Mouse (Mus musculus): ENCODE measurements around the gene Dpysl4. TPM values are rescaled to one million over a fixed set of nuclear protein-coding genes. Genes with fewer than 3 reads are reported as not detected.

Gene Dpysl4
- polyA plus RNA-seq, 1 experiment: 1.1 TPM

- no peak for DNase-seq (ENCODE audit: low read depth)
These were observed 14.8 kb downstream of the Dpysl4 start for GRCm38 (mm10) chr7:139100531-139101095.

DNA sequence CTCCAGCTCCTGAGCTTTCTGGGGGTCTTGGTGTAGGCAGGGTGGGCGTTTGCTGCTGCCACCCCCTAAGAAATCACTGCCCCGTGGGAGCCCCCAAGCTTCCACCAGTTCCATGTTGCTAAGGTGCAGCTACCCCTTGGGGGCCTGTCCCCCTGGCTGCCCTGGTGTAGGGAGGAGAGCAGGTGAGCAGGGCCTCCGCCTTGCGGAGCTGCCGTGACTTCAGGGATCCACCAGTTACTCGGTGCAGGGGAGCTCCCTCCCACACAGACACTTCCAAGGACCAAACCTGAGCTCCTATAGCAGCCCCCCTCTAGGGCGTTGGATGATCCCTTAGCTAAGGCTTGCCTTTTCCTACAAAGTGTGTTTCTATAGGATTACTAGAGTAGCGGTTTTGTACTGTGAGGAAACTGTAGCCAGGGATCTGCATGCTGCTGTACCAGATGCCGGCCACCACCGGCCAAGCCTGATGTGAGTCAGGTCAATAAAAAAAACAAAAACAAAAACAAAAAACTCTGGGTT, 15.5 kb downstream of the Dpysl4 start:
- no peak for DNase-seq (ENCODE audit: low read depth)

DNA sequence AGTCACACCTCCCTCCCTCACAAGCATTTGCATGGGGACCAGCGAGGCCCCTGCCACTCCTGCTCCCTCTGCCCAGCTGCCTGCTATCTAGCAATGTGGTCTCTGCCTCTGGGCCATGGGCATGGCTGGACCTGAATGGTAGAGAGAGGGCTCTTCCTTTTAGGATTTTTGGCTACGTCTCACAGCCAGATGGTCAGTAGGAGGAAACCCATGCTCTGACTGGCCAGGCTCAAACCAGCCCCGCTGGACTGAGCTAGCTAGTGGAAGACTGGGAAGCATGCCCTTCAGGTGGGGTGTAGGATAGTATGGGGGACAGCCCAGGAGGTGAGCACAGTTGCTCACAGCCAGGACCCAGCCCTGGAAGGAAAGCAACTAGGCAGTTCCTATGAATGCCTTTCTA, 16.0 kb downstream of the Dpysl4 start:
- no peak for DNase-seq (ENCODE audit: low read depth)

DNA sequence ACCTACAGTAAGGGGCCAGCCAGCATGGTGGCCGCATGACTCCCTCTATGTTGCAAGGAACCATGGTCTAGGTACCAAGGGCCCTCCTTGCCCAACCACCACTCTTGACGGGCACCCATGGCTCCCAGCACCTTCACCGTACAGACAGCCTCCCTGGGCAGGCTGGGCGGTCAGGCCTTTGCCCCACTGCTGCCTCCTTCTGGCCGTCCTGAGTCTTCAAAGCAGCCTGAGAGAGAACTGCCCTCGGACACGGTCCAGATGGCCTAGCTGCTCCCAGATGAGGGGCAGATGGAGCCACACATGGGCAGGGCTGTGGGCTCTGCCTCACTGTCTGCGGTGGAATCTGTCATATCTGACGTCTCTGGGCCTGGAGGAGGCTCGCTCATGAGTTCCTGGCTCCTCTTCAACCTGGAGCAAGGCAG, 18.2 kb downstream of the Dpysl4 start:
- no peak for DNase-seq (ENCODE audit: low read depth)

- no peak for DNase-seq (ENCODE audit: low read depth)
These were observed 19.3 kb downstream of the Dpysl4 start for GRCm38 (mm10) chr7:139105076-139105475.

- DNase-seq (ENCODE audit: low read depth): no peak
These were observed 19.9 kb downstream of the Dpysl4 start for GRCm38 (mm10) chr7:139105705-139106104.

- no peak for DNase-seq (ENCODE audit: low read depth)
These were observed 22.3 kb downstream of the Dpysl4 start for GRCm38 (mm10) chr7:139107908-139108650.

DNA sequence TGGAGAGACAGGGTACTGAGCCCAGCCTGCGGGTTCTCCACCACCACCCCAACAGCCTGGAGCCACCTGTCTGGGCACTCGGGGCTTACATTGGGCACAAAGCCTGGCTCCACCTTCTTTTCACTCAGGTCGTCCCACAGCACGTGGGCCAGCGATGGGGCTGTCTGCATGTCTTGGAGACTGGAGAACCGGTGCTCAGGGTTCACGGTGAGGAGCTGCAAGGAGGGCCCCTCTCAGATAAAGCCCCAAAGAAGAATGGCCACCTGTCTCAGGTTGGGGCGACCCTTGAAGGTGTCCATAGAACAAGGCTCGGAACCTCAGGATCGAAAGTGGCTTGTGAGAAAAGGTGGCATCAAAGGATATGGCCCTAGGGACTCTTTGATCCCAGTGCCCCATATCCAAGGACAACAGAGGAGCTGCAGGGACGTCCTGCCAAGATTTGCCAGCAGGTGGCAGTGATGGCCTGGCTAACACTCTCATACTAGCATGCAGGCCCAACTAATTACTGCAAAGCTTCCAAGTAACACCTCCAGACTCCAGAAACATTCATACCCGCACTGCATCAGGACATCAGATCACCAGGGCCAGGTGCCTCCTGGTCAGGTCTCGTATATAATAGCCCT, 33.5 kb downstream of the Dpysl4 start:
- no peak for DNase-seq (ENCODE audit: low read depth)

DNA sequence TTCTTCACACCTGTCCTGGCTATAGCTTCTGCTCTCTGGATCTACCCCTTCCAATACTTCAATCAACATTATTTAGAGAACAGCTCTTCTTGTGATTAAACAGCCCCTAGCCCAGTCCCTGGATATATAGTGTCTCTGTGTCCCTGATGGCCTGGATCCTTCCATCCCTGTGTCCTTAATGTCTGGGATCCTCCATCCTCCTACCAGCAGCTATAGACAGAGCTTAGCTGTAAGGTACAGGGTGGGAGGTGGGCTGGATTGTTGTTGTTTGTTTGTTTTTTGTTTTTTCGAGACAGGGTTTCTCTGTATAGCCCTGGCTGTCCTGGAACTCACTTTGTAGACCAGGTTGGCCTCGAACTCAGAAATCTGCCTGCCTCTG, 34.0 kb downstream of the Dpysl4 start:
- DNase-seq (ENCODE audit: low read depth): no peak

- DNase-seq (ENCODE audit: low read depth): no peak
These were observed 40.1 kb downstream of the Dpysl4 start for GRCm38 (mm10) chr7:139125881-139126280.

- no peak for DNase-seq (ENCODE audit: low read depth)
These were observed 40.7 kb downstream of the Dpysl4 start for GRCm38 (mm10) chr7:139126549-139126948.

GRCm38 (mm10) chr7:139128994-139129393, 43.2 kb downstream of the Dpysl4 start:
- DNase-seq (ENCODE audit: low read depth): no peak

DNA sequence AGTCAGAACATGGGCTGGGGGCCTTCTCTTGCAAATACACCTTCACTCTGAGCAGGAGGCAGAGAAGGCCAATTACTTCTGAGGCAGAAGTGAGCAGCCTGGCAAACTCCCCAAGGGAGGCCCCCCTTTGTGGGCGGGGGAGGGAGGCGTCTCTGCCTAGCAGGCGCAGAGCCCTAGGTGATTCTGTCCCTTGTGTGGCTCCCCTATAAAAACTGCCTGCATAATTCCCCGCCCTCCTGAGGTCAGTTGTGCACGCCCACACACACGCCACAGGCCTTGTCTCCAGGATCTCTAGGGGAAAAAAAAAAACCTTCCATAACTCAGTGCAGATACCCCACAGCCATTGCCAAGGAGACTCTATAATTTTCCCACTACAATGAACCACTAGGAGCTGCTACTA, 44.6 kb downstream of the Dpysl4 start:
- DNase-seq (ENCODE audit: low read depth): no peak

- DNase-seq (ENCODE audit: low read depth): no peak
These were observed 45.7 kb downstream of the Dpysl4 start for GRCm38 (mm10) chr7:139131538-139131937.

- DNase-seq (ENCODE audit: low read depth): no peak
These were observed 47.6 kb downstream of the Dpysl4 start for GRCm38 (mm10) chr7:139133446-139133845.

DNA sequence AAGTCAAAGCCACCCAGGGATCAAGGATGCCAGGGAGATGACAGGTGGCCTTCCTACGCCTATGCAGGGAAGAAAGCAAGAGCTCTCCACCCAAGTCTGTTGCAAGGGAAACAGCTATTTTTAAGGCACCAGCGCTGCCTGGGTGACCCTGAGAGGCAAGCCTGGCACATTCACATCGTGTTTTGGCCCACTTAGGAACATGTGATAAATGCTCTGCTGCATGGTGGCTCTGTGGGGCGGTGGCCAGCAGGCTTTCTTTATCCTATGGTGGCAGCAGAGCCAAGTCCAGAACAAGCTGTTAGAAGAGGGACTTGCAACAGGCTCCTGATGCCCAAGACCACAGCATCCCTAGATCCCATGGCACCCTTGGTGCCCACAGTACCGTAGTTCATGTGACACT, 49.4 kb downstream of the Dpysl4 start:
- no peak for DNase-seq (ENCODE audit: low read depth)

GRCm38 (mm10) chr7:139136906-139137491, 51.2 kb downstream of the Dpysl4 start:
- no peak for DNase-seq (ENCODE audit: low read depth)

DNA sequence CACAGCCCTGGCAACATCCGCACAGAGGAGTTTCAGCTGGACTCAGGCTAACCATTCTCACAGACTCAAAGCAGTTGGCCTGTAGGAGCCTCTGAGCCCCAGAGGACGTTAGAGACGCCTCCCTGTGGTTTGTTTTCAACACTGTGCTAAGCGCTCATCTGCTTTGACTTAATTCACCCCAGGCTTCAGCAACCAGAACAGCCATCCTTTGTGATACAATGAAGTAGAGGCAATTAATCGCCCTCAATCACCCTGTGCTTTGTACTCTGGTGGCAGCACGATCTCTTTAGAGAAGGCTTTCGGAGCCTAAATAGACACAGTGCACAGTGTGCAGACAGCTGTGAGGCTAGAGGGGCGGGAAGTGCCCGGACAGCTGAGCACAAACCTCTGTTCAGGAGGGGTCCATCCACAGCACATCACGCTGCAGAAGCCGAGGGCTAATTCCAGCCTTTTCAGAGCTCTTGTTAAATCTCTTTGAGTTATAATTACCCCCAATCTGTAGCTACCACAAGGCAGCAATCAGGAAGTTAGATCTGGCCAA, 54.2 kb downstream of the Dpysl4 start:
- no peak for DNase-seq (ENCODE audit: low read depth)

- DNase-seq (ENCODE audit: low read depth): no peak
These were observed 58.0 kb downstream of the Dpysl4 start for GRCm38 (mm10) chr7:139143785-139144184.

- no peak for DNase-seq (ENCODE audit: low read depth)
These were observed 60.1 kb downstream of the Dpysl4 start for GRCm38 (mm10) chr7:139145891-139146290.

DNA sequence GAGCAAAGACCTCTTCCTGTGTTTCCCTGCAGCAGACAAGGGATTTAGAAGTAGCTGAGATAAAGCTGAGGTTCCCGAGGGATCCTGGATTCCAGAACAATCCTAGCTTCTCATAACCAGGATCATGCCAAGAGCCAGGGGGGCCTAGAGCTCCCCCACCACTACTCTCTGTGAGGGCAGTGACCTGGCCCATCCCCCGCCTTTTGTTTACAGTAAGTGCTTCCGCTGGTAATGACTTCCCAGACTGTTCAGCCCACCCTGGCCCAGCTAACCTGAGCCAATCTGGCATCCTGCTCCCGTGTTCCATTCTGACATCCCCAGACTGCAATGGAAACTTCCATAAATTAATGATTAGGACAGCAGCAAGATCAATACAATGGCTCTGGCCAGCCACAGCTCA, 61.6 kb downstream of the Dpysl4 start:
- no peak for DNase-seq (ENCODE audit: low read depth)

- DNase-seq (ENCODE audit: low read depth): no peak
These were observed 63.6 kb downstream of the Dpysl4 start for GRCm38 (mm10) chr7:139149373-139149772.
